Mouse (Mus musculus): Measurements from ENCODE around the gene Sox5. TPM values are rescaled to one million over a fixed set of nuclear protein-coding genes. Genes with fewer than 3 reads are reported as not detected.
"Not testable (repeated sequence)": the region's sequence is repeated elsewhere in the genome, so short reads cannot be mapped to it uniquely, and the experiment has no call there.

Sox5 gene
- polyA plus RNA-seq, 1 experiment from 2014 or later: 55.3 TPM

GRCm38 (mm10) chr6:144273425-144273824 is 508.4 kb downstream of the Sox5 start:
- H3K27me3 ChIP-seq; H3K9ac ChIP-seq; H3K27ac ChIP-seq; H3K36me3 ChIP-seq; H3K4me1 ChIP-seq; ATAC-seq (ENCODE audit: insufficient number of reproducible peaks, insufficient read depth, low FRiP score, low TSS enrichment); H3K9me3 ChIP-seq; H3K4me2 ChIP-seq (replicated peaks); H3K4me3 ChIP-seq: not testable (repeated sequence)
- WGBS: 28% methylated on average over 4 of the region's 4 CpGs

- ATAC-seq (ENCODE audit: insufficient number of reproducible peaks, insufficient read depth, low FRiP score, low TSS enrichment): no peak
- 81% methylated on average over 2 of the region's 2 CpGs for WGBS
These were observed 510.5 kb downstream of the Sox5 start for GRCm38 (mm10) chr6:144271326-144271725.

GRCm38 (mm10) chr6:144270306-144270705 is 511.5 kb downstream of the Sox5 start:
- ATAC-seq (ENCODE audit: insufficient number of reproducible peaks, insufficient read depth, low FRiP score, low TSS enrichment): no peak
- Histone ChIP-seq H3K27me3 (no peaks in the 10 kb centered on the region), H3K9me3 (no peaks in the 10 kb centered on the region), H3K4me1 (peaks cover 3% of the 10 kb centered on the region; the same call in 1 of the 2 replicates), H3K27ac (no peak overlapping the region), H3K36me3 (no peaks in the 10 kb centered on the region), H3K9ac (no peak overlapping the region), H3K4me3 (no peak overlapping the region), H3K4me2 (replicated peaks) (no peak overlapping the region)
- 85% methylated on average over 3 of the region's 3 CpGs for WGBS

More at GRCm38 (mm10) chr6:144271326-144271725, 510.5 kb downstream of the Sox5 start:
- no peak overlapping the region for H3K27ac ChIP-seq
- H3K4me3 ChIP-seq: no peak overlapping the region
- no peaks in the 10 kb centered on the region for H3K9me3 ChIP-seq
- H3K4me2 ChIP-seq (replicated peaks): no peak overlapping the region
- no peaks in the 10 kb centered on the region for H3K36me3 ChIP-seq
- H3K27me3 ChIP-seq: no peaks in the 10 kb centered on the region
- no peak overlapping the region for H3K9ac ChIP-seq
- no peaks in the 10 kb centered on the region for H3K4me1 ChIP-seq

- ATAC-seq (ENCODE audit: insufficient number of reproducible peaks, insufficient read depth, low FRiP score, low TSS enrichment): no peak
- no peak overlapping the region for H3K4me2 ChIP-seq (replicated peaks)
- WGBS: 73% methylated on average over 4 of the region's 4 CpGs
- no peak overlapping the region for H3K9ac ChIP-seq
- H3K4me1 ChIP-seq: peaks cover 5% of the 10 kb centered on the region
- no peaks in the 10 kb centered on the region for H3K36me3 ChIP-seq
- H3K9me3 ChIP-seq: no peaks in the 10 kb centered on the region
- H3K4me3 ChIP-seq: no peak overlapping the region
- H3K27ac ChIP-seq: no peak overlapping the region
- no peaks in the 10 kb centered on the region for H3K27me3 ChIP-seq
These were observed 512.1 kb downstream of the Sox5 start for GRCm38 (mm10) chr6:144269666-144270065.

GRCm38 (mm10) chr6:144265752-144266151 is 516.0 kb downstream of the Sox5 start:
- WGBS: 78% methylated on average over 5 of the region's 5 CpGs
- Histone ChIP-seq H3K9ac (no peak overlapping the region), H3K36me3 (no peaks in the 10 kb centered on the region), H3K4me2 (replicated peaks) (no peak overlapping the region), H3K27ac (no peak overlapping the region), H3K9me3 (no peaks in the 10 kb centered on the region), H3K27me3 (no peaks in the 10 kb centered on the region), H3K4me1 (peaks cover 14% of the 10 kb centered on the region), H3K4me3 (no peak overlapping the region)
- no peak for ATAC-seq (ENCODE audit: insufficient number of reproducible peaks, insufficient read depth, low FRiP score, low TSS enrichment)

GRCm38 (mm10) chr6:144265004-144265403 is 516.8 kb downstream of the Sox5 start:
- Histone ChIP-seq H3K9ac (no peak overlapping the region), H3K36me3 (no peaks in the 10 kb centered on the region), H3K4me1 (peaks cover 14% of the 10 kb centered on the region), H3K4me2 (replicated peaks) (0 out of 2 replicates have a peak overlapping the region, but pooled peaks have one; percentile 34), H3K4me3 (no peak overlapping the region), H3K9me3 (no peaks in the 10 kb centered on the region), H3K27me3 (no peaks in the 10 kb centered on the region), H3K27ac (peak overlapping the region; percentile 84; the same call in 1 of the 2 replicates)
- ATAC-seq (ENCODE audit: insufficient number of reproducible peaks, insufficient read depth, low FRiP score, low TSS enrichment): no peak
- WGBS: 32% methylated on average over 7 of the region's 7 CpGs

GRCm38 (mm10) chr6:144264320-144264915 is 517.4 kb downstream of the Sox5 start:
- Histone ChIP-seq H3K27ac (peak overlapping the region; percentile 84), H3K4me2 (replicated peaks) (peak overlapping the region; percentile 34), H3K9ac (0 out of 2 replicates have a peak overlapping the region, but pooled peaks have one; percentile 24), H3K4me3 (no peak overlapping the region), H3K27me3 (no peaks in the 10 kb centered on the region), H3K4me1 (peaks cover 14% of the 10 kb centered on the region), H3K9me3 (no peaks in the 10 kb centered on the region), H3K36me3 (no peaks in the 10 kb centered on the region)
- ATAC-seq (ENCODE audit: insufficient number of reproducible peaks, insufficient read depth, low FRiP score, low TSS enrichment): 0 out of 2 replicates have a peak, but pooled peaks have one; percentile 56
- 8% methylated on average over 16 of the region's 16 CpGs for WGBS

- WGBS: 40% methylated on average over 8 of the region's 8 CpGs
- Histone ChIP-seq H3K9me3 (no peaks in the 10 kb centered on the region), H3K4me2 (replicated peaks) (0 out of 2 replicates have a peak overlapping the region, but pooled peaks have one; percentile 4), H3K27me3 (0 out of 2 replicates have a peak, but pooled peaks cover 4% of the 10 kb centered on the region), H3K36me3 (no peaks in the 10 kb centered on the region), H3K27ac (no peak overlapping the region), H3K9ac (no peak overlapping the region), H3K4me3 (no peak overlapping the region), H3K4me1 (peaks cover 14% of the 10 kb centered on the region)
- ATAC-seq (ENCODE audit: insufficient number of reproducible peaks, insufficient read depth, low FRiP score, low TSS enrichment): no peak
These were observed 525.3 kb downstream of the Sox5 start for GRCm38 (mm10) chr6:144256500-144256899.

- H3K4me2 ChIP-seq (replicated peaks): no peak overlapping the region
- no peak overlapping the region for H3K27ac ChIP-seq
- peaks cover 21% of the 10 kb centered on the region for H3K4me1 ChIP-seq
- no peak overlapping the region for H3K9ac ChIP-seq
- H3K27me3 ChIP-seq: 0 out of 2 replicates have a peak, but pooled peaks cover 4% of the 10 kb centered on the region
- H3K4me3 ChIP-seq: no peak overlapping the region
- no peak for ATAC-seq (ENCODE audit: insufficient number of reproducible peaks, insufficient read depth, low FRiP score, low TSS enrichment)
- H3K9me3 ChIP-seq: no peaks in the 10 kb centered on the region
- 51% methylated on average over 7 of the region's 7 CpGs for WGBS
- no peaks in the 10 kb centered on the region for H3K36me3 ChIP-seq
These were observed 529.5 kb downstream of the Sox5 start for GRCm38 (mm10) chr6:144252191-144252718.

GRCm38 (mm10) chr6:144251222-144252170 is 530.3 kb downstream of the Sox5 start:
- no peak for ATAC-seq (ENCODE audit: insufficient number of reproducible peaks, insufficient read depth, low FRiP score, low TSS enrichment)
- Histone ChIP-seq H3K4me2 (replicated peaks) (no peak overlapping the region), H3K36me3 (no peaks in the 10 kb centered on the region), H3K9me3 (no peaks in the 10 kb centered on the region), H3K27me3 (0 out of 2 replicates have a peak, but pooled peaks cover 4% of the 10 kb centered on the region), H3K9ac (no peak overlapping the region), H3K4me3 (no peak overlapping the region), H3K27ac (no peak overlapping the region), H3K4me1 (peaks cover 20% of the 10 kb centered on the region)
- WGBS: 26% methylated on average over 18 of the region's 18 CpGs

- Histone ChIP-seq H3K9me3 (no peaks in the 10 kb centered on the region), H3K4me1 (peaks cover 12% of the 10 kb centered on the region; the same call in 1 of the 2 replicates), H3K36me3 (no peaks in the 10 kb centered on the region), H3K4me3 (no peak overlapping the region), H3K27me3 (0 out of 2 replicates have a peak, but pooled peaks cover 4% of the 10 kb centered on the region), H3K4me2 (replicated peaks) (no peak overlapping the region), H3K9ac (no peak overlapping the region), H3K27ac (peak overlapping the region; percentile 37; the same call in 1 of the 2 replicates)
- no peak for ATAC-seq (ENCODE audit: insufficient number of reproducible peaks, insufficient read depth, low FRiP score, low TSS enrichment)
- WGBS: 28% methylated on average over 6 of the region's 6 CpGs
These were observed 531.1 kb downstream of the Sox5 start for GRCm38 (mm10) chr6:144250625-144251181.

Data from embryonic facial prominence, embryonic 12.5 days (tissue).